Mouse (Mus musculus): ENCODE results near the gene Zfp870.

Gene Zfp870

GRCm38 (mm10) chr17:32891239-32892180, at the start of gene Zfp870:
Gene Zfp870, minus strand, starts transcription at chr17:32891642.
- DNase-seq (ENCODE audit: low spot score), result peak; percentile 95

GRCm38 (mm10) chr17:32939831-32940230, 48.4 kb upstream of the Zfp870 start:
- no peak for DNase-seq (ENCODE audit: low spot score)

GRCm38 (mm10) chr17:32927803-32928202, 36.4 kb upstream of the Zfp870 start:
- no peak for DNase-seq (ENCODE audit: low spot score)

- DNase-seq (ENCODE audit: low spot score), result peak; percentile 71
Measured at GRCm38 (mm10) chr17:32924658-32925312, 33.3 kb upstream of the Zfp870 start.

GRCm38 (mm10) chr17:32923681-32924080, 32.2 kb upstream of the Zfp870 start:
- DNase-seq (ENCODE audit: low spot score), result no peak

- no peak for DNase-seq (ENCODE audit: low spot score)
Measured at GRCm38 (mm10) chr17:32919123-32919522, 27.7 kb upstream of the Zfp870 start.

GRCm38 (mm10) chr17:32917131-32917530, 25.7 kb upstream of the Zfp870 start, which contains the start of gene Cyp4f14:
Gene Cyp4f14, minus strand, starts transcription at chr17:32917342.
- no peak for DNase-seq (ENCODE audit: low spot score)

- DNase-seq (ENCODE audit: low spot score), result no peak
Measured at GRCm38 (mm10) chr17:32916075-32916474, 24.6 kb upstream of the Zfp870 start.

GRCm38 (mm10) chr17:32906172-32906571, 14.7 kb upstream of the Zfp870 start:
- DNase-seq (ENCODE audit: low spot score), result no peak

GRCm38 (mm10) chr17:32905239-32905638, 13.8 kb upstream of the Zfp870 start:
- peak; percentile 37 for DNase-seq (ENCODE audit: low spot score)

GRCm38 (mm10) chr17:32904414-32904813, 13.0 kb upstream of the Zfp870 start:
- DNase-seq (ENCODE audit: low spot score), result no peak

GRCm38 (mm10) chr17:32901751-32902525, 10.5 kb upstream of the Zfp870 start:
- no peak for DNase-seq (ENCODE audit: low spot score)

- no peak for DNase-seq (ENCODE audit: low spot score)
Measured at GRCm38 (mm10) chr17:32895421-32895820, 4.0 kb upstream of the Zfp870 start.

GRCm38 (mm10) chr17:32893901-32894300, 2.5 kb upstream of the Zfp870 start:
- DNase-seq (ENCODE audit: low spot score), result no peak

GRCm38 (mm10) chr17:32890852-32891238, 597 bp downstream of the Zfp870 start:
- DNase-seq (ENCODE audit: low spot score), result no peak

- no peak for DNase-seq (ENCODE audit: low spot score)
Measured at GRCm38 (mm10) chr17:32889611-32890010, 1.8 kb downstream of the Zfp870 start.

- no peak for DNase-seq (ENCODE audit: low spot score)
Measured at GRCm38 (mm10) chr17:32880320-32881218, 10.9 kb downstream of the Zfp870 start.

GRCm38 (mm10) chr17:32878773-32879172, 12.7 kb downstream of the Zfp870 start:
- DNase-seq (ENCODE audit: low spot score), result no peak

- no peak for DNase-seq (ENCODE audit: low spot score)
Measured at GRCm38 (mm10) chr17:32877471-32878171, 13.8 kb downstream of the Zfp870 start.

GRCm38 (mm10) chr17:32872696-32873095, 18.7 kb downstream of the Zfp870 start:
- no peak for DNase-seq (ENCODE audit: low spot score)

- no peak for DNase-seq (ENCODE audit: low spot score)
Measured at GRCm38 (mm10) chr17:32872091-32872490, 19.4 kb downstream of the Zfp870 start.

Measured in lung, postnatal 25 days (tissue).